Mouse (Mus musculus) thymus, postnatal 25 days (tissue): ENCODE data around the gene Agrn.

Experiments used
- DNase-seq: peaks from one replicate; pipeline ENCODE4 v3.0.0; 2022

The Agrn gene

GRCm38 (mm10) chr4:156197131-156197828 is at the start of gene Agrn:
Gene Agrn, minus strand, starts transcription at chr4:156197488.
- peak; percentile 59 for DNase-seq

GRCm38 (mm10) chr4:156236651-156237447 is 39.6 kb upstream of the Agrn start:
- DNase-seq = no peak

- peak; percentile 92 for DNase-seq
Observed at GRCm38 (mm10) chr4:156235808-156236533, 38.7 kb upstream of the Agrn start, which contains the start of gene Noc2l. Gene Noc2l, plus strand, starts transcription at chr4:156236010.

- DNase-seq = peak; percentile 25
Observed at GRCm38 (mm10) chr4:156235360-156235770, 38.1 kb upstream of the Agrn start.

GRCm38 (mm10) chr4:156234701-156235213 is 37.5 kb upstream of the Agrn start, which contains the start of gene Plekhn1:
Gene Plekhn1, minus strand, starts transcription at chr4:156234857.
- DNase-seq = peak; percentile 78

GRCm38 (mm10) chr4:156234021-156234501 is 36.8 kb upstream of the Agrn start:
- DNase-seq = peak; percentile 24

GRCm38 (mm10) chr4:156228393-156229024 is 31.2 kb upstream of the Agrn start:
- DNase-seq = no peak

GRCm38 (mm10) chr4:156227752-156228392 is 30.6 kb upstream of the Agrn start:
- DNase-seq = no peak

- DNase-seq = no peak
Observed at GRCm38 (mm10) chr4:156224276-156224675, 27.0 kb upstream of the Agrn start.

GRCm38 (mm10) chr4:156219936-156220335 is 22.6 kb upstream of the Agrn start:
- no peak for DNase-seq

- DNase-seq = no peak
Observed at GRCm38 (mm10) chr4:156217838-156218237, 20.6 kb upstream of the Agrn start.

- no peak for DNase-seq
Observed at GRCm38 (mm10) chr4:156217022-156217669, 19.9 kb upstream of the Agrn start.

- no peak for DNase-seq
Observed at GRCm38 (mm10) chr4:156216196-156216595, 18.9 kb upstream of the Agrn start.

- DNase-seq = no peak
Observed at GRCm38 (mm10) chr4:156215649-156216048, 18.4 kb upstream of the Agrn start, which contains the start of gene Perm1. Gene Perm1, plus strand, starts transcription at chr4:156215868.

GRCm38 (mm10) chr4:156213134-156213533 is 15.8 kb upstream of the Agrn start:
- DNase-seq = no peak

- DNase-seq = no peak
Observed at GRCm38 (mm10) chr4:156209963-156210635, 12.8 kb upstream of the Agrn start.

- DNase-seq = no peak
Observed at GRCm38 (mm10) chr4:156208872-156209271, 11.6 kb upstream of the Agrn start.

- peak; percentile 35 for DNase-seq
Observed at GRCm38 (mm10) chr4:156203413-156204131, 6.3 kb upstream of the Agrn start.

- DNase-seq = peak; percentile 75
Observed at GRCm38 (mm10) chr4:156203001-156203412, 5.7 kb upstream of the Agrn start, which contains the start of gene AW011738. Gene AW011738, plus strand, starts transcription at chr4:156203304.

- DNase-seq = peak; percentile 4
Observed at GRCm38 (mm10) chr4:156202462-156202893, 5.2 kb upstream of the Agrn start.
